Mouse (Mus musculus): Measurements from ENCODE around the gene Miip. TPM values are rescaled to one million over a fixed set of nuclear protein-coding genes. Genes with fewer than 3 reads are reported as not detected.

Gene Miip
- polyA plus RNA-seq, 1 experiment from 2014 or later: 29.1 TPM

- Histone ChIP-seq H3K27me3 (no peaks in the 10 kb centered on the region), H3K4me2 (no peak overlapping the region), H3K9me3 (replicated peaks) (no peaks in the 10 kb centered on the region), H3K27ac (no peak overlapping the region), H3K36me3 (peaks cover 88% of the 10 kb centered on the region), H3K9ac (no peak overlapping the region), H3K4me3 (replicated peaks) (no peak overlapping the region), H3K4me1 (replicated peaks) (0 out of 2 replicates have a peak, but pooled peaks cover 3% of the 10 kb centered on the region)
- ATAC-seq (ENCODE audit: low read depth) (no peak), DNase-seq (no peak)
- 84% methylated on average over 4 of the region's 4 CpGs for WGBS (ENCODE audit: insufficient replicate concordance)
Observed at GRCm38 (mm10) chr4:147895815-147896330, 27.3 kb upstream of the Miip start.

- ATAC-seq (ENCODE audit: low read depth) (no peak), DNase-seq (no peak)
- Histone ChIP-seq H3K9me3 (replicated peaks) (no peaks in the 10 kb centered on the region), H3K27me3 (no peaks in the 10 kb centered on the region), H3K36me3 (peaks cover 89% of the 10 kb centered on the region), H3K27ac (no peak overlapping the region), H3K4me3 (replicated peaks) (no peak overlapping the region), H3K4me1 (replicated peaks) (no peaks in the 10 kb centered on the region), H3K9ac (no peak overlapping the region), H3K4me2 (no peak overlapping the region)
- 74% methylated on average over 6 of the region's 6 CpGs for WGBS (ENCODE audit: insufficient replicate concordance)
Observed at GRCm38 (mm10) chr4:147890341-147890740, 21.7 kb upstream of the Miip start.

- H3K4me2 ChIP-seq: no peak overlapping the region
- no peaks in the 10 kb centered on the region for H3K4me1 ChIP-seq (replicated peaks)
- H3K27me3 ChIP-seq: no peaks in the 10 kb centered on the region
- WGBS (ENCODE audit: insufficient replicate concordance): 83% methylated on average over 4 of the region's 4 CpGs
- ATAC-seq (ENCODE audit: low read depth): no peak
- H3K36me3 ChIP-seq: peaks cover 90% of the 10 kb centered on the region
- H3K4me3 ChIP-seq (replicated peaks): no peak overlapping the region
- H3K27ac ChIP-seq: no peak overlapping the region
- no peak for DNase-seq
- no peak overlapping the region for H3K9ac ChIP-seq
- no peaks in the 10 kb centered on the region for H3K9me3 ChIP-seq (replicated peaks)
Observed at GRCm38 (mm10) chr4:147888237-147888636, 19.6 kb upstream of the Miip start.

- 80% methylated on average over 7 of the region's 7 CpGs for WGBS (ENCODE audit: insufficient replicate concordance)
- Histone ChIP-seq H3K36me3 (peaks cover 92% of the 10 kb centered on the region), H3K4me2 (no peak overlapping the region)
Observed at GRCm38 (mm10) chr4:147887277-147887676, 18.7 kb upstream of the Miip start.

GRCm38 (mm10) chr4:147886158-147886557 is 17.5 kb upstream of the Miip start:
- no peak overlapping the region for H3K27ac ChIP-seq
- no peaks in the 10 kb centered on the region for H3K27me3 ChIP-seq
- no peak overlapping the region for H3K4me2 ChIP-seq
- DNase-seq (no peak), ATAC-seq (ENCODE audit: low read depth) (no peak)
- no peaks in the 10 kb centered on the region for H3K9me3 ChIP-seq (replicated peaks)
- no peak overlapping the region for H3K4me3 ChIP-seq (replicated peaks)
- no peak overlapping the region for H3K9ac ChIP-seq
- no peaks in the 10 kb centered on the region for H3K4me1 ChIP-seq (replicated peaks)
- H3K36me3 ChIP-seq: peaks cover 93% of the 10 kb centered on the region
- WGBS (ENCODE audit: insufficient replicate concordance): 87% methylated on average over 12 of the region's 12 CpGs

More at GRCm38 (mm10) chr4:147887277-147887676, 18.7 kb upstream of the Miip start:
- Histone ChIP-seq H3K4me1 (replicated peaks) (no peaks in the 10 kb centered on the region), H3K27ac (no peak overlapping the region), H3K9ac (no peak overlapping the region), H3K27me3 (no peaks in the 10 kb centered on the region), H3K4me3 (replicated peaks) (no peak overlapping the region), H3K9me3 (replicated peaks) (no peaks in the 10 kb centered on the region)
- no peak for DNase-seq
- no peak for ATAC-seq (ENCODE audit: low read depth)

- Histone ChIP-seq H3K27me3 (no peaks in the 10 kb centered on the region), H3K9me3 (replicated peaks) (no peaks in the 10 kb centered on the region), H3K4me3 (replicated peaks) (no peak overlapping the region), H3K36me3 (peaks cover 95% of the 10 kb centered on the region), H3K4me2 (no peak overlapping the region), H3K27ac (no peak overlapping the region), H3K9ac (no peak overlapping the region), H3K4me1 (replicated peaks) (no peaks in the 10 kb centered on the region)
- no peak for DNase-seq
- WGBS (ENCODE audit: insufficient replicate concordance): 81% methylated on average over 3 of the region's 3 CpGs
- no peak for ATAC-seq (ENCODE audit: low read depth)
Observed at GRCm38 (mm10) chr4:147884138-147884537, 15.5 kb upstream of the Miip start.

GRCm38 (mm10) chr4:147883041-147883440 is 14.4 kb upstream of the Miip start:
- H3K4me1 ChIP-seq (replicated peaks): no peaks in the 10 kb centered on the region
- no peaks in the 10 kb centered on the region for H3K27me3 ChIP-seq
- H3K9me3 ChIP-seq (replicated peaks): no peaks in the 10 kb centered on the region
- ATAC-seq (ENCODE audit: low read depth) (0 out of 2 replicates have a peak, but pooled peaks have one; percentile 11), DNase-seq (no peak)
- no peak overlapping the region for H3K27ac ChIP-seq
- H3K4me3 ChIP-seq (replicated peaks): no peak overlapping the region
- no peak overlapping the region for H3K4me2 ChIP-seq
- WGBS (ENCODE audit: insufficient replicate concordance): 81% methylated on average over 6 of the region's 6 CpGs
- H3K36me3 ChIP-seq: peaks cover 95% of the 10 kb centered on the region
- H3K9ac ChIP-seq: no peak overlapping the region

GRCm38 (mm10) chr4:147881792-147882191 is 13.2 kb upstream of the Miip start:
- 79% methylated on average over 7 of the region's 7 CpGs for WGBS (ENCODE audit: insufficient replicate concordance)
- H3K4me3 ChIP-seq (replicated peaks): no peak overlapping the region
- no peak overlapping the region for H3K9ac ChIP-seq
- no peak for ATAC-seq (ENCODE audit: low read depth)
- DNase-seq: no peak
- no peak overlapping the region for H3K4me2 ChIP-seq
- no peaks in the 10 kb centered on the region for H3K9me3 ChIP-seq (replicated peaks)
- no peaks in the 10 kb centered on the region for H3K27me3 ChIP-seq
- H3K36me3 ChIP-seq: peaks cover 92% of the 10 kb centered on the region
- no peak overlapping the region for H3K27ac ChIP-seq
- H3K4me1 ChIP-seq (replicated peaks): no peaks in the 10 kb centered on the region

- 71% methylated on average over 5 of the region's 5 CpGs for WGBS (ENCODE audit: insufficient replicate concordance)
- no peak for ATAC-seq (ENCODE audit: low read depth)
- no peak for DNase-seq
Observed at GRCm38 (mm10) chr4:147879865-147880264, 11.2 kb upstream of the Miip start.

GRCm38 (mm10) chr4:147879456-147879855 is 10.8 kb upstream of the Miip start:
- peaks cover 90% of the 10 kb centered on the region for H3K36me3 ChIP-seq
- ATAC-seq (ENCODE audit: low read depth) (no peak), DNase-seq (no peak)
- WGBS (ENCODE audit: insufficient replicate concordance): 48% methylated on average over 2 of the region's 2 CpGs
- no peak overlapping the region for H3K9ac ChIP-seq
- H3K27me3 ChIP-seq: no peaks in the 10 kb centered on the region
- no peaks in the 10 kb centered on the region for H3K9me3 ChIP-seq (replicated peaks)
- no peak overlapping the region for H3K4me2 ChIP-seq
- no peak overlapping the region for H3K27ac ChIP-seq
- H3K4me1 ChIP-seq (replicated peaks): peaks cover 10% of the 10 kb centered on the region
- H3K4me3 ChIP-seq (replicated peaks): no peak overlapping the region

More at GRCm38 (mm10) chr4:147879865-147880264, 11.2 kb upstream of the Miip start:
- Histone ChIP-seq H3K4me3 (replicated peaks) (no peak overlapping the region), H3K36me3 (peaks cover 89% of the 10 kb centered on the region), H3K4me1 (replicated peaks) (peaks cover 10% of the 10 kb centered on the region), H3K27ac (no peak overlapping the region), H3K9me3 (replicated peaks) (no peaks in the 10 kb centered on the region), H3K4me2 (no peak overlapping the region), H3K9ac (no peak overlapping the region), H3K27me3 (no peaks in the 10 kb centered on the region)

- no peaks in the 10 kb centered on the region for H3K27me3 ChIP-seq
Observed at GRCm38 (mm10) chr4:147878537-147878936, 9.9 kb upstream of the Miip start.

GRCm38 (mm10) chr4:147875852-147876575 is 7.4 kb upstream of the Miip start:
- no peaks in the 10 kb centered on the region for H3K27me3 ChIP-seq
- H3K9ac ChIP-seq: no peak overlapping the region
- WGBS (ENCODE audit: insufficient replicate concordance): 48% methylated on average over 4 of the region's 4 CpGs
- H3K4me1 ChIP-seq (replicated peaks): peaks cover 13% of the 10 kb centered on the region
- H3K36me3 ChIP-seq: peaks cover 88% of the 10 kb centered on the region
- no peak overlapping the region for H3K4me2 ChIP-seq
- no peak overlapping the region for H3K4me3 ChIP-seq (replicated peaks)
- no peaks in the 10 kb centered on the region for H3K9me3 ChIP-seq (replicated peaks)
- ATAC-seq (ENCODE audit: low read depth) (0 out of 2 replicates have a peak, but pooled peaks have one; percentile 18), DNase-seq (no peak)
- H3K27ac ChIP-seq: no peak overlapping the region

More at GRCm38 (mm10) chr4:147878537-147878936, 9.9 kb upstream of the Miip start:
- DNase-seq: no peak
- 88% methylated on average over 9 of the region's 9 CpGs for WGBS (ENCODE audit: insufficient replicate concordance)
- H3K9ac ChIP-seq: no peak overlapping the region
- no peak overlapping the region for H3K27ac ChIP-seq
- no peak overlapping the region for H3K4me2 ChIP-seq
- H3K9me3 ChIP-seq (replicated peaks): no peaks in the 10 kb centered on the region
- no peak overlapping the region for H3K4me3 ChIP-seq (replicated peaks)
- peaks cover 10% of the 10 kb centered on the region for H3K4me1 ChIP-seq (replicated peaks)
- ATAC-seq (ENCODE audit: low read depth): no peak
- peaks cover 90% of the 10 kb centered on the region for H3K36me3 ChIP-seq

Data from liver, embryonic 13.5 days (tissue).